ENCODE assay signal across 10 mouse cellular contexts in the genomic region with DNA sequence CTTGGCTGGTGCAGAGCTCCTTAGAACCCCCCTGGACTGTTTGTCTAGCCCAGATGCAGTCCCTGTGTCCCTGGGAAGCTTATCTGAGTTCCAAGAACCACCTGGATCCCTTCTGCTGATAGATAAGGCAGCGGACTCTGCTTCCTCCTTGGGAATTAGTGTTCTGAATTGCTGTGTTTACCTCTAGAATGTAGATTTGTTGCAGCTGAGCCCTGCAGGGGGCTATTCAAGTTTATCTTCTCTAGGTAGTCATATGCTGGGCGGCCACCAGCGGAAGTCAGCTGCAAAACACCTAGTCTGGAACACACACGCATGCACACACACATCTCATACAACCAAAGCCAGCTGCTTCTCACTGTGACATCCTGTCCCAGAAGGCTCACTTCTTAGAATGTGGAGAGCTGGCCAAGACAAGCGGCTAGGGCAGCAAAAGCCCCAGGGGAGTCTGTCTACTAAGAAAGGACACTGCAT. TPM values are rescaled to one million over a fixed set of nuclear protein-coding genes. Genes with fewer than 3 reads are reported as not detected.
A peak's percentile ranks its signal among the peaks of the same experiment; 100 is the strongest.
DNase-seq lines count a peak whose midpoint lies in the region; ATAC-seq lines count a peak whose summit lies in the region.
"Had no signal": no experiment of that assay in that cellular context is flagged by ENCODE, and none has a peak within 500 bp of the region (broad histone marks: within the 10 kb centered on the region; RNA-seq: fewer than 3 reads in every experiment).

No protein-coding gene starts in this region.

- no peaks in the 10 kb centered on the region for H3K36me3 ChIP-seq in forebrain, embryonic 11.5 days (ENCODE audit: control insufficient read depth, insufficient read depth, low read length)
- H3K36me3 ChIP-seq in forebrain, embryonic 10.5 days (replicated peaks), result no peaks in the 10 kb centered on the region
- no peaks in the 10 kb centered on the region for H3K36me3 ChIP-seq in limb, embryonic 13.5 days
- H3K36me3 ChIP-seq: hindbrain, embryonic 15.5 days had no signal

- no peak overlapping the region for H3K4me3 ChIP-seq in forebrain, embryonic 11.5 days (ENCODE audit: low read depth, low read length)
- H3K4me3 ChIP-seq in forebrain, embryonic 10.5 days, result no peak overlapping the region
- H3K4me3 ChIP-seq in limb, embryonic 13.5 days, result no peak overlapping the region
- H3K4me3 ChIP-seq: hindbrain, embryonic 15.5 days had no signal

- no peak for ATAC-seq in forebrain, embryonic 11.5 days (replicated peaks; ENCODE audit: low FRiP score)
- peak; percentile 69 for ATAC-seq in activated CD4-positive, CD25-positive, alpha-beta regulatory T cell, adult 4 months
- no peak for ATAC-seq in limb, embryonic 13.5 days (ENCODE audit: low FRiP score, low read depth)

- H3K27ac ChIP-seq in forebrain, embryonic 11.5 days (ENCODE audit: low read depth, low read length), result no peak overlapping the region
- no peak overlapping the region for H3K27ac ChIP-seq in forebrain, embryonic 10.5 days
- H3K27ac ChIP-seq in limb, embryonic 13.5 days, result peak overlapping the region; percentile 94; the same call in 1 of the 2 replicates
- H3K27ac ChIP-seq: hindbrain, embryonic 15.5 days had no signal

- no peak overlapping the region for H3K4me2 ChIP-seq in forebrain, embryonic 11.5 days (ENCODE audit: low read depth, low read length, severe bottlenecking)
- H3K4me2 ChIP-seq in limb, embryonic 13.5 days (replicated peaks), result no peak overlapping the region
- H3K4me2 ChIP-seq: hindbrain, embryonic 15.5 days had no signal

- no peaks in the 10 kb centered on the region for H3K27me3 ChIP-seq in forebrain, embryonic 11.5 days (ENCODE audit: control insufficient read depth, insufficient read depth, low read length)
- H3K27me3 ChIP-seq in forebrain, embryonic 10.5 days (ENCODE audit: poor library complexity, severe bottlenecking), result no peaks in the 10 kb centered on the region
- H3K27me3 ChIP-seq in limb, embryonic 13.5 days, result no peaks in the 10 kb centered on the region
- H3K27me3 ChIP-seq: hindbrain, embryonic 15.5 days had no signal

- DNase-seq in forebrain, embryonic 11.5 days (ENCODE audit: low spot score), result peak; percentile 40
- no peak for DNase-seq in forebrain, embryonic 10.5 days (ENCODE audit: extremely low spot score, low spot score)
- DNase-seq in spleen, postnatal 10 days (ENCODE audit: low spot score in 2 of 2), result peak; percentile 51 to 74
- DNase-seq in cerebellum, adult 18-20 months, result no peak
- no peak for DNase-seq in gastrocnemius, postnatal 14 days
- no peak for DNase-seq in Muller cell, postnatal 12 days (ENCODE audit: inconsistent ontology term)
- DNase-seq: cerebellum, postnatal 14 days had no signal

- no peaks in the 10 kb centered on the region for H3K4me1 ChIP-seq in forebrain, embryonic 11.5 days (replicated peaks; ENCODE audit: control insufficient read depth, insufficient read depth, low read length)
- H3K4me1 ChIP-seq in forebrain, embryonic 10.5 days, result peaks cover 18% of the 10 kb centered on the region
- H3K4me1 ChIP-seq in limb, embryonic 13.5 days, result peaks cover 53% of the 10 kb centered on the region
- H3K4me1 ChIP-seq: hindbrain, embryonic 15.5 days had no signal

- WGBS in forebrain, embryonic 11.5 days, result 75% methylated on average over 5 of the region's 5 CpGs
- 76% methylated on average over 5 of the region's 5 CpGs for WGBS in forebrain, embryonic 10.5 days
- 66% methylated on average over 5 of the region's 5 CpGs for WGBS in limb, embryonic 13.5 days

- intact Hi-C loops in gastrocnemius, postnatal 14 days (cut with DNase I; ENCODE audit: low total_unique reads), result no loop called here

- no peak overlapping the region for H3K9ac ChIP-seq in forebrain, embryonic 11.5 days (ENCODE audit: low read length)
- no peak overlapping the region for H3K9ac ChIP-seq in limb, embryonic 13.5 days
- H3K9ac ChIP-seq: hindbrain, embryonic 15.5 days had no signal

- H3K9me3 ChIP-seq in forebrain, embryonic 11.5 days (ENCODE audit: control insufficient read depth, low read length), result no peaks in the 10 kb centered on the region
- no peaks in the 10 kb centered on the region for H3K9me3 ChIP-seq in forebrain, embryonic 10.5 days
- no peaks in the 10 kb centered on the region for H3K9me3 ChIP-seq in limb, embryonic 13.5 days
- H3K9me3 ChIP-seq: hindbrain, embryonic 15.5 days had no signal

RNA-seq across cellular contexts. Expression of gene Pdcd4, which starts 1.2 kb away (rescaled TPM):
- 84.0 and 90.6 TPM in 2 replicates for polyA plus RNA-seq in forebrain, embryonic 11.5 days (2014; fragmentation: Nextera tagmentation; extraction: Ambion mirVana)
- 46.7 and 47.0 TPM in 2 replicates for polyA plus RNA-seq in forebrain, embryonic 10.5 days (2016; fragmentation: Nextera tagmentation; extraction: Ambion mirVana)
- 100 to 1,000 TPM; 479 to 707 TPM for polyA plus RNA-seq in activated CD4-positive, CD25-positive, alpha-beta regulatory T cell, adult 4 months (2017; shearing (Covaris generic))
- 119 and 120 TPM in 2 replicates for polyA plus RNA-seq in limb, embryonic 13.5 days (2015; fragmentation: Nextera tagmentation; extraction: Ambion mirVana)
- 10 to 100 TPM; 20.6 to 22.4 TPM for total RNA-seq in gastrocnemius, postnatal 14 days (2021)

RNA-seq across cellular contexts. Expression of gene Shoc2, which starts 53.3 kb away (rescaled TPM):
- polyA plus RNA-seq in forebrain, embryonic 11.5 days (2014; fragmentation: Nextera tagmentation; extraction: Ambion mirVana), result 82.5 and 85.8 TPM in 2 replicates
- 59.6 and 71.0 TPM in 2 replicates for polyA plus RNA-seq in forebrain, embryonic 10.5 days (2016; fragmentation: Nextera tagmentation; extraction: Ambion mirVana)
- polyA plus RNA-seq in activated CD4-positive, CD25-positive, alpha-beta regulatory T cell, adult 4 months (2017; shearing (Covaris generic)), result 10 to 100 TPM; 61.5 to 66.2 TPM
- 39.1 and 46.6 TPM in 2 replicates for polyA plus RNA-seq in limb, embryonic 13.5 days (2015; fragmentation: Nextera tagmentation; extraction: Ambion mirVana)
- 10 to 100 TPM; 21.9 to 24.3 TPM for total RNA-seq in gastrocnemius, postnatal 14 days (2021)

RNA-seq across cellular contexts. Expression of gene Bbip1, which starts 53.6 kb away (rescaled TPM):
- 127 and 138 TPM in 2 replicates for polyA plus RNA-seq in forebrain, embryonic 11.5 days (2014; fragmentation: Nextera tagmentation; extraction: Ambion mirVana)
- 104 and 105 TPM in 2 replicates for polyA plus RNA-seq in forebrain, embryonic 10.5 days (2016; fragmentation: Nextera tagmentation; extraction: Ambion mirVana)
- 100 to 1,000 TPM; 114 to 123 TPM for polyA plus RNA-seq in activated CD4-positive, CD25-positive, alpha-beta regulatory T cell, adult 4 months (2017; shearing (Covaris generic))
- polyA plus RNA-seq in limb, embryonic 13.5 days (2015; fragmentation: Nextera tagmentation; extraction: Ambion mirVana), result 81.4 and 83.3 TPM in 2 replicates
- total RNA-seq in gastrocnemius, postnatal 14 days (2021), result 10 to 100 TPM; 33.5 to 34.6 TPM

Comparison
In these comparisons a context has a peak if more than half of its experiments do, and no peak if none do; other contexts are left out.
1. DNase-seq: peak in forebrain, embryonic 11.5 days (single experiment) and spleen, postnatal 10 days (2 of 2); none in forebrain, embryonic 10.5 days (single experiment), cerebellum, adult 18-20 months (0 of 2), gastrocnemius, postnatal 14 days (single experiment) and Muller cell, postnatal 12 days (single experiment).